ENCODE assay signal across 10 mouse cellular contexts in genomic region chr1:41359061-41359460, GRCm38 (mm10).
"Had no signal": no experiment of that assay in that cellular context is flagged by ENCODE, and none has a peak within 500 bp of the region (broad histone marks: within the 10 kb centered on the region; RNA-seq: fewer than 3 reads in every experiment).

No protein-coding gene starts in this region.

- DNase-seq: kidney, adult 18-20 months; kidney, postnatal 14 days; liver; liver, embryonic 13.5 days; liver, postnatal 0 days; lung, postnatal 14 days; right cerebral cortex, adult 18-20 months; right cerebral cortex, postnatal 25 days; thymus, adult 2 months; thymus, postnatal 25 days had no signal
